Mouse (Mus musculus): ENCODE measurements around the gene Nckap1.

DNA sequence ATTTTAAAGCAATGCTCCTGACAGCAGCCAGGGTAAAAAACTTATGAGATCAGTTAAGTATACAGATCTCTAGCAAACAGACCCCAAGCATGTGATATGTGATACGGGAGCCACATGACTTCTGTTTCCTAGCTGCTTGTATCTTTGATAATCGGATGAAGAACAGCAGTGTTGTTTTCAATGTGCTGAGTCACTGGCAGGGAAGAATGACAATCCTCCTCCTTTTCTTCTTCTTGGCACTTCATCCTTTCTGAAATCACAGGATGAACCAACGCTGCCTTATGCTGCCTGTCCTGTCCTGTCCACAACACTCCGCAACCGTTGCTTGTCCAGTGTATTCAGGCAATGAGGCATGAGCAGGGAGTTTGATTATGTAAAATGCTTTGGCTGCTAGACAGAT is 15.8 kb upstream of the Nckap1 start:
- TF ChIP-seq CTCF (IDR thresholded peaks at IDR 0.05; ENCODE audit: extremely low read depth, insufficient read length, insufficient replicate concordance, low read depth, low read length) (no peak), POLR2A (IDR thresholded peaks at IDR 0.05; ENCODE audit: low read depth, low read length) (no peak)

Data from small intestine, adult 2 months (tissue).